Mouse (Mus musculus) spleen, adult 2 months (tissue): ENCODE results near the gene Akap13. TPM values are rescaled to one million over a fixed set of nuclear protein-coding genes. Genes with fewer than 3 reads are reported as not detected.
"Not testable (repeated sequence)": the region's sequence is repeated elsewhere in the genome, so short reads cannot be mapped to it uniquely, and the experiment has no call there.

Experiments used
- DNase-seq, 2 experiments: peaks; one replicate each; pipeline versions ENCODE4 v3.0.0 to v3.0.0-alpha.2; 2012 to 2021; ENCODE audit warnings: low spot score in 2 of 2, low read depth in 1 of 2
- H3K27ac ChIP-seq: fragments of 200-500 bp; 2 replicates; pipeline ENCODE4 v1.5.1; 2012; ENCODE audit warnings: low read length, inconsistent platforms; ENCODE audit not compliant: insufficient read depth
- H3K27me3 ChIP-seq: fragments of 200-500 bp; 2 replicates; pipeline ENCODE4 v1.6.1; 2012; ENCODE audit warnings: mild to moderate bottlenecking, moderate library complexity, low read length, inconsistent platforms; ENCODE audit not compliant: control insufficient read depth, insufficient read depth
- H3K36me3 ChIP-seq: fragments of 200-500 bp; 2 replicates; pipeline ENCODE4 v1.6.1; 2012; ENCODE audit warnings: mild to moderate bottlenecking, low read length, inconsistent platforms; ENCODE audit not compliant: control insufficient read depth, insufficient read depth
- H3K4me1 ChIP-seq: fragments of 200-500 bp; 2 replicates; pipeline ENCODE4 v1.6.1; 2011; ENCODE audit warnings: inconsistent platforms; ENCODE audit not compliant: control insufficient read depth, insufficient read depth, insufficient read length
- H3K4me3 ChIP-seq: fragments of 200-500 bp; 2 replicates; pipeline ENCODE4 v1.5.1; 2011; ENCODE audit warnings: mild to moderate bottlenecking, inconsistent platforms; ENCODE audit not compliant: insufficient read depth, insufficient read length; ENCODE audit errors: extremely low read depth
- CTCF ChIP-seq: fragments of 200-500 bp; IDR thresholded peaks from 2 replicates; pipeline ENCODE4 v1.5.1; 2011; ENCODE audit warnings: mild to moderate bottlenecking, inconsistent platforms; ENCODE audit not compliant: insufficient read depth, insufficient read length, insufficient replicate concordance; ENCODE audit errors: extremely low read depth
- POLR2A ChIP-seq: fragments of 200-500 bp; IDR thresholded peaks from 2 replicates; pipeline ENCODE4 v1.6.1; 2011; ENCODE audit warnings: low read depth, low read length, inconsistent platforms
- WGBS: fragments of 180-500 bp; shearing (Covaris S2); methylation state at CpG from one replicate; pipeline ENCODE4 v1.1.7; 2018; 5-methylcytosine and 5-hydroxymethylcytosine counted together
- polyA plus RNA-seq: library from polyadenylated mRNA; depleted of rRNA; stranded (reverse); fragments of >200 nt; gene quantifications from 2 replicates; pipeline ENCODE4 v1.2.3, GENCODE M21; 2012

Gene Akap13
- polyA plus RNA-seq, 1 experiment, result 34.2 TPM

DNA sequence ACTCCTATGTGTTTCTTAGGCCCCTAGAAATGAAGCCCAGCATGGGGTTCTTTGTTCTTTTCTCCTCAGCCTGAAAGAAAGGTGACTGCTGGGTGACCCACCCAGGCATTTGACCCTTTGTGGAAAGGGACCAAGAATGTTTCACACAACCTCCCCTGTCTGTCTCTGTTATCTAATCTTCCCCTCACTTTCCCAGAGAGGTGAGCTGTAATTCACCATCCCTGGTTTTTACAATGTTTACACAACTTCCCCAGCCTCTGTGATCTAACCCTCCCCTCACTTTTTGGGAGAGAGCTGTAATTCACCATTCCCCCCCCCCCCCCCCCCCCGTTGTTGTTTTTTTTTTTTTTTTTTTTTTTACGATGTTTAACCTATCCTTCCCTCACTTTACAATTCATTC lies 331.5 kb downstream of the Akap13 start:
- no peak for TF ChIP-seq POLR2A
- no peaks in the 10 kb centered on the region for H3K27me3 ChIP-seq
- DNase-seq, result no peak
- H3K4me1 ChIP-seq, result peaks cover 41% of the 10 kb centered on the region
- WGBS, result 55% methylated on average over 1 of the region's 2 CpGs
- H3K36me3 ChIP-seq, result no peaks in the 10 kb centered on the region
- peak overlapping the region; percentile 75; the same call in 1 of the 2 replicates for H3K27ac ChIP-seq
- H3K4me3 ChIP-seq, result no peak overlapping the region

DNA sequence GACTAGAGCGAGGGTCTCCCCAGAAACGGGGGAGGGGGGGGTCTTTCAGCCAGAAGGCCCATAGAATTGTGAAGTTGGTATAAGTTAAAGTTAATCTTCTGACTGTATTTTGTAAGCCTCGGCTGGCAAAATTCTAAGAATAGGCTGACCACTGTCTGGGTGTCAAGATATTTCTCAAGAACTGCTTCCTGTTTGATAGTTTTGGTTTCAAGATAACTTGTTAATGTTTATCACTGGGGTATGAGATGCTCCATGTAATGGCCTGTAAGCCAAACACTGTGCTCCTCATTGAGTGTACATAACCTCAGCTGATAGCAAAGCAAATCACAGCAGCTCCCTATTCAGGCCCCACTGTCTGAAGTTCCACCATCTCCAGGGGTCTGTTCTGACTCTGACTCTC lies 332.0 kb downstream of the Akap13 start:
- Histone ChIP-seq H3K27ac (peak overlapping the region; percentile 75), H3K4me1 (peaks cover 41% of the 10 kb centered on the region), H3K36me3 (no peaks in the 10 kb centered on the region), H3K27me3 (no peaks in the 10 kb centered on the region), H3K4me3 (no peak overlapping the region)
- TF ChIP-seq POLR2A (no peak), CTCF (no peak)
- DNase-seq, result no peak
- WGBS, result 25% methylated on average over 3 of the region's 3 CpGs

DNA sequence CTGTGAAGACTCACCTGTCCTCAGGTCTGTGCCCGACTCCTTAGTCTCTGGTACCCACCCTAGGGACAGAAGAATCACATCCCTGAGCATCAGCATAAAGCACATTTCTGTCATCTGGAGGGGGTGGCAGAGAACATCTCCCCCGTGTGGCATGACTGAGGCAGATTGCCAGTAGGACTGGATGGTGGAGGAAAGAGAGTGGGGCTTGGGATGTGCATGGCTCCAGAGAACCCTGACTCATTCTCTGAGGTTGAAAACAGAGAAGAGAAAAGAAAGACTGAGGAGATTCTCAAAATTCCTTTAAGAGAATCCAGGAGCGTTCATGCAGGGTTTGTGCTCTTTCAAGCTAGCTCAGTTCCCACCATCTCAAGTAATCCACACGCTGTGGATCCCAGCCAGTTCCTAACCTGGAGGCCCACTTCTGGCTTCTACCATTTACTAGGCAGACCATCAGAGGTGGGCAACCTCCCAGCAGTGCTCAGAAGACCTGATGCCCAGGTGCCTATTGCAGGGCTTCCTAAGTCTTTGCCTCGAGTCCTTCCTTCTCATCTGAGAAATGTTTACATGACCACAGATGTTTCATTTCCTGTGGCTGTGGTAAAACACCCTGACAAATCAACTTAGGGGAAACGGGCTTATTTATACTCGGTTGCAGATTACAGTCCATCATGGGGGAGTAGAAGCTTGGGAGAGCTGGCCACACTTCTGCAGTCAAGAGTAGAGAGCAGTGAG lies 332.9 kb downstream of the Akap13 start:
- not testable (repeated sequence) for H3K4me3 ChIP-seq, DNase-seq, H3K36me3 ChIP-seq, H3K27me3 ChIP-seq
- Histone ChIP-seq H3K27ac (peak overlapping the region; percentile 56), H3K4me1 (peaks cover 41% of the 10 kb centered on the region)
- WGBS, result 23% methylated on average over 5 of the region's 7 CpGs

DNA sequence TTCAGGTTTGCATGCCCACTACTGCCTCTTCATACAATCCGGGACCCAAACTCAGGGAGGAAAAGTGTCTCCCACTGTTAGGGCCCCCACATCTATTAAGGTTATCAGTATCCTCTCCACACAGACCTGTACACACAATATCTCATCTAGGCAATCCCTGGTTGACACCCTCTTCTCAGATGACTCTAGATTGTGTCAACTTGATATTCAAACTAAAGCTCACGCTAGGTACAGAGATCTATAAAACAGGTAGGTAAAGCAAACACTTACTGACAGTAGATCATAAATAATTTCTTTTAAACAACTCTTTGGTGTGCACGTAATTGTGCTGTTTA lies 333.4 kb downstream of the Akap13 start:
- H3K4me3 ChIP-seq, H3K27ac ChIP-seq, H3K36me3 ChIP-seq, H3K27me3 ChIP-seq, DNase-seq: not testable (repeated sequence)
- WGBS, result 49% methylated on average over 3 of the region's 3 CpGs
- H3K4me1 ChIP-seq, result peaks cover 39% of the 10 kb centered on the region

DNA sequence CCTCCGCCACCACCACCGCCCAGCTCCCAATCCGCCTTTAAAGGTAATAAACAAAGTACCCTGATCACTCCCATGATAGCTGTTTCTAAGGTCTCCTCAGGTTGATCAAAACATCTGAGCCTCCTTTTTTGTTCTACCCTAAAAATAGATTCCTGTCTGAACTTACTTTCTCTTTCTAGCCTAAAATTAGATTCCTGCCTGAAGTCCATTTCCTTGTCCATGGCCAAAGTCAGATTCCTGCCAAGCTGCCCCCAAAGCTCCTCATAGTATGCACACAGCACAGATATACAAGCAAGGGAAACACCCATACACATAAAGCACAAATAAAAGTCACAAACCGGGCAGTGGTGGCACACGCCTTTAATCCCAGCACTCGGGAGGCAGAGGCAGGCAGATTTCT lies 334.4 kb downstream of the Akap13 start:
- H3K4me3 ChIP-seq, result no peak overlapping the region
- H3K27ac ChIP-seq, result peak overlapping the region; percentile 42; the same call in 1 of the 2 replicates
- H3K36me3 ChIP-seq, result no peaks in the 10 kb centered on the region
- TF ChIP-seq CTCF, result no peak
- no peak for TF ChIP-seq POLR2A
- peaks cover 36% of the 10 kb centered on the region for H3K4me1 ChIP-seq
- 81% methylated on average over 6 of the region's 6 CpGs for WGBS
- no peak for DNase-seq
- H3K27me3 ChIP-seq, result no peaks in the 10 kb centered on the region

DNA sequence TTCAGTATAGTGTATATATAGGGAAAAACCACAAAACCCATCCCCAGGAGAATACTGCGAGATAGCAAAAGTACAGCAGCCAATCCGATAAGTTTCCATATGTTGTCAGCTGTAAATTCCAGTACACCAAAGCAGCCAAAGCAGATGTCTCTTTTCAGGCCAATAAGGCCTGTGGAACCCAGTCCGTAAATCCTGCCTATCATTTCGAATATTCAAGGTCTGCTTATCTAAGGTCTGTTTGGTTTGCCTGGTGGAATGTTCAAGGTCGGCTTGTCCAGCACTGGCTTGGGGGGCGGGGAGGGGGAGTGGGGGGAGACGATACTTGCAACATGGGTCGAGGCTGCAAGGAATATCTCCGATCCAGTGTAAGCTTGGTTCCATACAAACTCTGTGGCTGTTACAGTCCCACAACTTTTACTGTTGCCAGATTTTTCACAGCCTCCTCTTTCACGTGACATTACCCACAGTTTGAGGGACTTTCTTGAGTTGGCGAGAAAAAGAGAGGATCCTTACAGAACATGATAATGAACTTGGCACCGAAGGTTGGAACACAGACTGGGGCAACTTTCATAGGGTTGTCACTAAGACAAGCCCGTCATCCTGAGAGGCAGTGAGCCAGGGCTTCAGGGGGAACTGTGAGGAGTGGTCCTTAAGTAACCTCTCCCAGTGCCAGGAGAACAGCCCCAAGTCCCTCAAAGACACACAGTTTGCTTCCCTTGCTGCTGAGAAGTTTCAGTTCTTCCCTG lies 335.9 kb downstream of the Akap13 start:
- H3K4me3 ChIP-seq, H3K27ac ChIP-seq, H3K36me3 ChIP-seq, H3K27me3 ChIP-seq, DNase-seq: not testable (repeated sequence)
- 85% methylated on average over 13 of the region's 13 CpGs for WGBS
- peaks cover 36% of the 10 kb centered on the region for H3K4me1 ChIP-seq

DNA sequence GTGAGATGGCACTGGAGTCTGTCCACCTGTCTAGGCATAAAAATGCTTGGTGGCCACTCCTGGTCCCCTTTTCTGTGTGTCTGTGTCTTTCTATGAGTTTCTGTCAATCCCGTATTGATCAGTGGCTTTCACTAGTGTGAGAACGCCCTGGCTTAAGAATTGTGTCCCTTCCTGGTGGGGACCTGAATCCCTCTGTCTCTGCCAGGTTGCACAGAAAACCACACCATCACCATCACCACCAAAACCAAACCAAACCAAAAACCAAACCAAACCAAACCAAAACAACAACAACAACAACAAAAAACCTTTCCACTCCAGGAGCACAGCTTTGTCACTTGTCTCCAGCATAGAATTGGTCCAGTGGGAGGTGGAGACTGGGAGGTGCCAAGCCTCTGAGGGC lies 337.8 kb downstream of the Akap13 start:
- no peaks in the 10 kb centered on the region for H3K36me3 ChIP-seq
- H3K27me3 ChIP-seq, result no peaks in the 10 kb centered on the region
- peaks cover 29% of the 10 kb centered on the region for H3K4me1 ChIP-seq
- no peak overlapping the region for H3K4me3 ChIP-seq
- no peak for DNase-seq
- TF ChIP-seq POLR2A, result no peak
- no peak for TF ChIP-seq CTCF
- H3K27ac ChIP-seq, result no peak overlapping the region
- WGBS, result 88% methylated on average over 2 of the region's 2 CpGs
